Mouse (Mus musculus) ES-E14 (cell line): Measurements from ENCODE around the gene Mafk. TPM values are rescaled to one million over a fixed set of nuclear protein-coding genes. Genes with fewer than 3 reads are reported as not detected.
A peak's percentile ranks its signal among the peaks of the same experiment; 100 is the strongest.

Experiments
- DNase-seq: peaks from one replicate; pipeline ENCODE4 v3.0.0-alpha.2; 2013; ENCODE audit warnings: low read depth, low spot score
- H3K27ac ChIP-seq: 2 replicates; pipeline ENCODE4 v1.5.1; 2012; ENCODE audit warnings: low read depth, mild to moderate bottlenecking, low read length, moderate library complexity, mixed read lengths; ENCODE audit not compliant: poor library complexity, insufficient read depth, severe bottlenecking
- H3K36me3 ChIP-seq: 2 replicates; pipeline ENCODE4 v1.6.1; 2012; ENCODE audit warnings: mild to moderate bottlenecking, low read length, moderate library complexity, mixed read lengths; ENCODE audit not compliant: control insufficient read depth, poor library complexity, insufficient read depth, severe bottlenecking
- H3K4me1 ChIP-seq, 2 experiments: fragments of 150-350 bp in 1 of 2; sonication (generic) in 1 of 2; 2 replicates each; pipeline ENCODE4 v1.6.1; 2012; ENCODE audit warnings: low read length in 2 of 2, mild to moderate bottlenecking in 1 of 2, mixed read lengths in 1 of 2; ENCODE audit not compliant: control insufficient read depth in 2 of 2, insufficient read depth in 2 of 2, poor library complexity in 1 of 2
- H3K4me3 ChIP-seq, 2 experiments: fragments of 150-350 bp in 1 of 2; sonication (generic) in 1 of 2; 2 replicates each; pipeline ENCODE4 v1.5.1; 2012; ENCODE audit warnings: low read length in 2 of 2, low read depth in 1 of 2, mild to moderate bottlenecking in 1 of 2, mixed read lengths in 1 of 2; ENCODE audit not compliant: insufficient read depth in 1 of 2, poor library complexity in 1 of 2, severe bottlenecking in 1 of 2
- H3K9ac ChIP-seq: 2 replicates; pipeline ENCODE4 v1.6.1; 2012; ENCODE audit warnings: low read depth, mild to moderate bottlenecking, low read length, mixed read lengths; ENCODE audit not compliant: poor library complexity, insufficient read depth, severe bottlenecking
- H3K9me3 ChIP-seq: fragments of 150-350 bp; sonication (generic); 2 replicates; pipeline ENCODE4 v1.6.1; 2012; ENCODE audit warnings: low read depth, mild to moderate bottlenecking, low read length; ENCODE audit not compliant: control insufficient read depth, insufficient read depth
- CHD2 ChIP-seq: IDR thresholded peaks from 2 replicates; pipeline ENCODE4 v1.6.1; 2014; ENCODE audit warnings: mild to moderate bottlenecking, low read depth, low read length, inconsistent platforms
- HCFC1 ChIP-seq: IDR thresholded peaks from 2 replicates; pipeline ENCODE4 v1.6.1; 2012; ENCODE audit warnings: low read length, inconsistent platforms, borderline replicate concordance; ENCODE audit not compliant: insufficient read depth
- MAFK ChIP-seq: IDR thresholded peaks from 2 replicates; pipeline ENCODE4 v1.6.1; 2014; ENCODE audit warnings: mild to moderate bottlenecking, low read depth, low read length, inconsistent platforms; ENCODE audit not compliant: insufficient read depth
- ZC3H11A ChIP-seq: IDR thresholded peaks from 2 replicates; pipeline ENCODE4 v1.6.1; 2012; ENCODE audit warnings: low read depth, mild to moderate bottlenecking, inconsistent platforms, low read length, borderline replicate concordance
- ZNF384 ChIP-seq: IDR thresholded peaks from 2 replicates; pipeline ENCODE4 v1.6.1; 2012; ENCODE audit warnings: low read depth, low read length, inconsistent platforms
- in situ Hi-C, 2 experiments: fragments of 600-800 bp; cut with MboI; formaldehyde crosslinking; loops; one replicate each; pipeline ENCODE4 v1.15.1; 2025; ENCODE audit warnings: low sequenced_read_pairs in 2 of 2, inconsistent platforms in 1 of 2; ENCODE audit not compliant: unreplicated experiment in 2 of 2
- total RNA-seq: library from RNA; depleted of rRNA; stranded (reverse); fragments of 300-350 nt; gene quantifications from 2 replicates; pipeline ENCODE4 v1.2.3, GENCODE M21; 2012

Mafk gene
- total RNA-seq, 1 experiment, result 19.9 TPM

DNA sequence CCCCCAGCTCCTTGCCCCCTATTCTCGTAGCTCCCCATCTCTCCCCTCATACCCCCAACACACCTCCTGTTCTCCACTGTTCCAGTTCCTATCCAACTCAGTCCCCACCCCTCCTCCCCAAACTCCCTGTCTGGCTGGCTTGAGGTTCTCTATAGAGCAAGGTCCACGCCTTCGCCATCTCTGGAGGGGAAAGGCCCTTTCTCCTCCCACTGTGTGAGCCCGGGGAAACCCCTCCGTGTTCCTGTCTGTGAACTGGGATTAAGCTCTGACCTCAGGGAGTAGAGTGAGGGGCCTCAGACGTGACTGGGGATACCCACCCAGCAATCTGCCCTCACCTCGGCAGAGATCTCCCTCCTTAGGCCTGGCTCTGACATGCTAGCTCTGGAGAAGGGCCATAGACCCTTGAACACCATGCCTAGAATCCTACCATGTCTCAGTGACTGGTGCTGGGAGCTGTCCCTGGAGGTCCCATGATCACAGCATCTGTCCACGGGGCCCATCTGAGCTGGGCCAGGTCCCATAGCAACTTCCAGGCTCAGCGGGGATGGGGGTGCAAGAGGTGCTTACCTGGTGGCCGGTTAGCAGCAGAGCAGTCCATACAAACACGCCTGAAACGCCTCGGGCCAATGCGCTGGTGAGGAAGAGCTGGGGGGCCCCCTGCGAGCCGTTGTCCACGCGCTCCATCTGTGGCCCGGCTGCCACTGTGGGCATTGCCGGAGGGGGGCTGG lies 21.2 kb downstream of the Mafk start:
- peaks cover 0 to 17% of the 10 kb centered on the region in 2 experiments; a peak in 2 of 4 replicates for H3K4me1 ChIP-seq
- H3K4me3 ChIP-seq, result no peak overlapping the region
- H3K36me3 ChIP-seq, result no peaks in the 10 kb centered on the region
- H3K9me3 ChIP-seq, result no peaks in the 10 kb centered on the region
- in situ Hi-C loops, result no loop called here
- DNase-seq, result no peak
- TF ChIP-seq HCFC1 (no peak), ZC3H11A (no peak), MAFK (no peak), CHD2 (no peak), ZNF384 (no peak)
- H3K9ac ChIP-seq, result no peak overlapping the region
- no peak overlapping the region for H3K27ac ChIP-seq

DNA sequence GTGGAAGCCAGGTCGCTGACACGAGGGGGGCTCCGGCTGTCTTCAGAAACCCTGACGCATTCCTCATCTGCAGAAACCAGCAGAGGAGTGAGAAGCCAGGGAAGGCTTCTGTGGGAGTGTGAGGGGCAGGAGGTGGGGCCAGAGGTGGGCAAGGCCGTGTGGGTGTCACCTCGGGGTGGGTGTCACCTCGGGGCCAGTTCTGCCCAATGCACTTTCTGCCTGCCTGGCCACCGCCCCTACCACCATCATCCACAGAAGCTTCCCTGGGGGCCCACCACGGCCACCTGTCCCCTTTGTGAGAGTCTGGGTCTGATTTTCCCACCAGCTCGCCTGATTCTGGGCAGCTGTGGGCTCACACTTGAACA lies 21.8 kb downstream of the Mafk start:
- H3K9me3 ChIP-seq, result no peaks in the 10 kb centered on the region
- peaks cover 0 to 12% of the 10 kb centered on the region in 2 experiments; a peak in 2 of 4 replicates for H3K4me1 ChIP-seq
- H3K4me3 ChIP-seq, result no peak overlapping the region
- DNase-seq, result no peak
- H3K36me3 ChIP-seq, result no peaks in the 10 kb centered on the region
- TF ChIP-seq CHD2 (no peak), ZC3H11A (no peak), MAFK (no peak), HCFC1 (no peak), ZNF384 (no peak)
- no peak overlapping the region for H3K9ac ChIP-seq
- H3K27ac ChIP-seq, result no peak overlapping the region
- in situ Hi-C loops, result no loop called here

DNA sequence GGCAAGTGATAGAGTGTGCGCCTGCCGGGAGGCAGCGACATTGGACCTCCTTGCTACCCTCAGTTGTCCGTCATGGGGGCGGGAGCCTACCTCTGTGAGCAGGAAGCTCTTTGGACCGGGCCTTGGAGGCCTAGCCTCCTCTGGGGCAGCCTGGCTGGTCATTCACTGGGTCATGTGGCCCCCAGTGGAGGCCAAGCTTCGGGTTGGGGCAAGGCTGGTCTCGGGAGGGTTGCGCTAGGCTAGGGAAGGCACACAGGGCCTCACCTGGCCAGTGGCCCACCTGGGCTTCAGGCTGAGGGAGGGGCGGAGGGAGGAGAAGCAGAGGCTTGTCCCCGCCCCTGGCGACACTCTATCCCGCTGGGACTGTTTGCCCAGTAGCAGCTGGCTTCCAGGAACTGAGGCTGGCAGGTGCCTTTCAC lies 22.7 kb downstream of the Mafk start:
- TF ChIP-seq HCFC1, result no peak
- no peak for TF ChIP-seq ZNF384
- TF ChIP-seq MAFK, result no peak
- TF ChIP-seq CHD2, result no peak
- TF ChIP-seq ZC3H11A, result no peak
- Histone ChIP-seq H3K4me3 (peak overlapping the region; percentile 48; a peak in 2 of 4 replicates), H3K9me3 (no peaks in the 10 kb centered on the region), H3K9ac (peak overlapping the region; percentile 57; the same call in 1 of the 2 replicates), H3K4me1 (peaks cover 0 to 9% of the 10 kb centered on the region in 2 experiments; a peak in 1 of 4 replicates), H3K36me3 (no peaks in the 10 kb centered on the region), H3K27ac (no peak overlapping the region; the same call in 1 of the 2 replicates)
- DNase-seq, result no peak
- in situ Hi-C loops, result no loop called here

DNA sequence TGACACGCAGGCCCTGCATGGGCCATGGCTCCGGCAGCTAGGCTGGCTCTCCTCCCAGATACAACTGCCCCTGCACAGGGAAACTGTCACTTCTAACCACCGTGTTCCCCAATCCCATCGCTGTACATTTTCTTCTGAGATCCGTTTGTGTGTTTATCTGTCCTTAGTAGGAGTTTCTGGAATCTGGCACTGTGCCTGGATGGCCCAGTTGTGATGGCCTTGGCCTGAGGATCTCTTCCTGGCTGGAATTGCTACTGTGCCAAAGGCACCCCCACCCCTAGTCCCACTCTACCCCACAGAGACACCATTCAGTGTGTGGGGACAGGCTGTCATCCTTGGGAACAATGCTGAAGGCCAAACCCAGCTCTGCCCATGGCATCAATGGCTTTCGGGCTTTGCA lies 24.7 kb downstream of the Mafk start:
- in situ Hi-C loops, result no loop called here

More for the DNA sequence above, 24.7 kb downstream of the Mafk start:
- Histone ChIP-seq H3K4me3 (no peak overlapping the region), H3K9me3 (no peaks in the 10 kb centered on the region), H3K9ac (no peak overlapping the region), H3K4me1 (peaks cover 0 to 9% of the 10 kb centered on the region in 2 experiments; a peak in 1 of 4 replicates), H3K27ac (no peak overlapping the region), H3K36me3 (no peaks in the 10 kb centered on the region)
- DNase-seq, result no peak
- TF ChIP-seq CHD2 (no peak), HCFC1 (no peak), MAFK (no peak)
